Mouse (Mus musculus) kidney, adult 2 months (tissue): ENCODE measurements around the gene Gm16253.

ENCODE experiments used
- CTCF ChIP-seq: fragments of 200-500 bp; conservative IDR thresholded peaks from 2 replicates; pipeline ENCODE4 v1.5.1; 2011; ENCODE audit warnings: low read depth, mild to moderate bottlenecking, control low read depth, low read length, moderate library complexity, mixed read lengths; ENCODE audit not compliant: insufficient read depth, insufficient read length
- POLR2A ChIP-seq: fragments of 200-500 bp; IDR thresholded peaks from one replicate; pipeline ENCODE4 v1.6.1; 2011; ENCODE audit warnings: low read depth, low read length, control low read depth

GRCm38 (mm10) chr3:96540740-96541139 lies 36.0 kb upstream of the Gm16253 start:
- TF ChIP-seq CTCF: no peak
- TF ChIP-seq POLR2A: no peak
